Mouse (Mus musculus): ENCODE results near the gene Rgsl1. TPM values are rescaled to one million over a fixed set of nuclear protein-coding genes. Genes with fewer than 3 reads are reported as not detected.

The Rgsl1 gene
- total RNA-seq, 2 experiments from 2014 or later = 0.09 to 0.11 TPM

DNA sequence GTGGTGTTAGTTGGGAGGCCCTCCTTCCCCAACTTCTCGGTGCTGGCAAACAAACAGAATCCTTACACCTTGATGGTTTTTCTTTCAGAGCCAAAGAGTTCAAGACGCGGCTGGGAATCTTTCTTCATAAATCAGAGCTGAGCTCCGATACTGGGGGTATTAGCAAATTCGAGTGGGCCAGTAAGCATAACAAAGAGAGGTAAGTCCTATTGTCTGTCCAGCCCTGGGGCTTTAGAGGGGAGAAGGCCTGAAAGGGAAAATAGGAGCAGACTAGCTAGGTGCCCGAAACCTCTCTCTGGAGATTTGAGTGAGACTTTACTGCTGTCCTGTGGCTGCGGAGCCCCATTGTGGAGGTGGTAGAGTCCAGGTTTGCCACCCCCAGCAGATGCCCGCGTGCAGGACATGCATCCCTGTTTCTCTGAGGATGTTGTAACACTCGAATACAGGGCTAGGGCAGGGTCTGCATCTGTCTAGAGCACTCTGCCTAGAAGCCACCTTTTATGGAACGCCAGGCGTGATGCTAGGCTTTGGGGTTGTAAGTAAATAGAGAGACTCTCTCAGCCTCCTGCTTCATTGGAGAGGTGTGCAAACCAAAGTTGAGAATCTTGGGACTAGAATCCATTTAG, 103.1 kb downstream of the Rgsl1 start:
- no peak for DNase-seq (ENCODE audit: low spot score)

DNA sequence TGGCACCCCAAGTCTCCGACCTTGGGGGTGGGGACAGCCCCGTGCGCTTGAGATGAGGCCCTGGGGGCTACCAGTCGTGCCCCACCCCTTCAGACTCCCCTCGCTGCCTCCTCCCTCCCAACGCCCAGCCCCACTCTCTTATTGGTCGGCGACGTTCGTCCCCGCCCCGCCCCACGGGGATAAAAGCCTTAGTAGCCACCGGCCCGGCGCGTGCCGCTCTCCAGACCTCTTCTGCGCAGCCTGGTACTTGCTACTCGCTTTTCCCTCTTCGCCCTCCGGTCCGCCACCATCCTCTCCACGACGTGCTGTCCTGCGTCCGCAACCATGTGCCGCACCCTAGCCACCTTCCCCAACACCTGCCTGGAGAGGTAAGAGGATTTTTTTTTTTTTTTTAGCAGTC, 103.8 kb downstream of the Rgsl1 start, which contains the start of gene Rgs16:
Gene Rgs16 (plus strand): TSS at position 205 of the 400 bp plus-strand sequence.
- peak; percentile 80 for DNase-seq (ENCODE audit: low spot score)

DNA sequence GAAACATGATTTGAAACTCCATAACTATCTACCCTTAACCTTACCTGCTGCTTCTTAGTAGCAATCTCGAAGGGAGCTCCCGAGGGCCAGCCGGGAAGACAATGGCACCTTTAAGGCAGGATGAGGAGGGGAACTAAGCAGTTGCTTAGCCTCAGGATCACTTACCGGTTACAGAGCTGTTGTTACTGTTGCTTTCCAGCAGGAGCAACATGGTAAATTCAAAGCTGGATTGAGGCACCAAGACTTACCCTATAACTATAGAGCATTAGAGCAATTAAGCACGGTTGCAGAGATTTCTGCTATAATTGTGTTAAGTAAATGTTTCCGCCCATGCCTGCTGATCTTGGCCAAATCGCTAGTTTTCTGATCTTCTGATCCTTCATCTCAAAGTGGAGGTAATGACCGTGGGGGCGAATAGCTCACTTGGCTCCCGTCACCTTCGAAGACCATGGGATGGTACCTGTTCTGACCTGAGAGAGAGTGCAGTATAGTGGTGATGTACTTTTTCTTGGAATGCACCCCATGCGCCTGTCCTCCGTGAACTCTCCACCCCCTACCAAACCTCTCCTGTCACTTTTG, 104.4 kb downstream of the Rgsl1 start:
- no peak for DNase-seq (ENCODE audit: low spot score)

DNA sequence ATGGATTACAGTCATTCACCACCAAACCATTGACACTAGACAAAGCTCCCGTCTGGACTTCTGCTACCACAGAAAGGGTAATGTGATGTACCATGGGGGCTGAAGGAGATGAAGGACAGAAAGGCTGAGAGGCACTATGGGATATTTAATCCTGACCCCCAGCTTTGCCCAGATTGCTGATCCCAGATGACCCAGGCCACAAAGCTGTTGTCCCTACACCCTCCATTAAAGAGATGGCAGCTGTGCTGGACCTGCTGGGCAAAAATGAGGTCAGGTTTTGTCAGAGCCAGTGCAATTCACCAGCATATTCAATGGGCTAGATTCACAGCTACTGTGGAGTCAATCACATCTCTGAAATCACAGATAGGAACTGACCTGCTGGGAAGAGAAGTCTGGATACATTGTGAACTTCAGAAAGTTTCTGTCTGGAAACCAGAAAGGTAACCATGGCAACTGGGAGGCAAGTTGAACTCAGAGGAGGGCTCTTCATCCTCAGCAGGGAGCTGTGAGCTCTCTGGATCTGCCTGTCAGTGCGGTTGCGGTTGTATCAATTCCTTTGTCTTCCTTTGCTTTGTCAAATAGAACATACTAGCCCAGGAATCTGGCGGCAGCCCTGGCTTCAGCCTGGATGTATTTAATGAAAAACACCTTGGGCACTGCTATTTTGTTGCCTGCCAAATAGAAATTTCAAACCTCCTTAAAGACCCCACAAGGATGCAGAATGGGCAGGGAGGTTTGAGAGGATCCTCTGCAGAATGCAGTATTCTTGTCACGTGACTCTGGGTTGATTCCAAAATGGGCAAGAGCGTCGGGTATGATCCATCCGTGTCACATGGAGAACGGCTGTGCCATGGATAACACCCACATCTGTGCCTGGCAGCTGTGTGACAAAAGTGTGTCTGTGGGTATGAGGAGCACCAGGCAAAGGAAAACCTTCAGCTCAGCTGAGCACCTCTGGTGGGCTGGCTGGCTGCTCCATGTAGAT, 106.5 kb downstream of the Rgsl1 start:
- no peak for DNase-seq (ENCODE audit: low spot score)

DNA sequence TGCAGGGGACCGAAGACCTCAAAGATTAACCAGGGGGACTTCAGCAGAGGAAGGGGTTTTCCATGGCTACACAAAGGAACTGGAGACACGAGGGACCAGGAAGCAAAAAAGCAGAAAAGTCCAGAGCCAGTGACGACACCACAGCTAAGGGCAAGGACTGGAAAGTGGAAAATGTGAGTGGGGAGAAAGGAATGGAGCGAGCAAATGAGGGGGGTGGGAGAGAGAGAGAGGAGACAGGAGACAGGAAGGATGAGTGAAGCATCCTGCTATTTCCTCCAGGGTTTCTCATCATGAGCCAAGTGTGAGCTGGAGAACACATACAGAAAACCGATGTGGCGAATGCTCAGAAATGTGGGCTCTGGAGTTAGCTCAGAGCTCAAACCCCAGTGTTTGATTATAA, 107.8 kb downstream of the Rgsl1 start:
- no peak for DNase-seq (ENCODE audit: low spot score)

DNA sequence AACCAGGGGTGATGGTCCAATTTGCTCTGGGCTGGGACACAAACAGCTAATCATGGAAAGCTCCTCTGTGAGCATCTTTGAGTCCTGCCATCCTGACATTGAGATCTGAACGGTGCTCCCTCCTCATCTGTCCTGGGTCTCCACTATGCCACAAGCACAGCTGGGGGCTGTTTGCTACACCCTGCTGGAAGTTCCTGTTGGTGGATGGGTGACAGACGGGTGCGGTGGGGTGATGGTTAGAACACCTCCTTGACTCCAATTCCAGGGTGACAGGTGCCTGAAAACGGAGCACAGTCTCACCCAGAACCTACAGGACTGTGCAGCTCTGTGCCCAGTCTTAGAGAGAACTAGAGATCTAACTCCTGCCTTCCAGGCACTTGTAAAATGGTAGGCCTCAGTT, 109.1 kb downstream of the Rgsl1 start:
- DNase-seq (ENCODE audit: low spot score) = no peak

DNA sequence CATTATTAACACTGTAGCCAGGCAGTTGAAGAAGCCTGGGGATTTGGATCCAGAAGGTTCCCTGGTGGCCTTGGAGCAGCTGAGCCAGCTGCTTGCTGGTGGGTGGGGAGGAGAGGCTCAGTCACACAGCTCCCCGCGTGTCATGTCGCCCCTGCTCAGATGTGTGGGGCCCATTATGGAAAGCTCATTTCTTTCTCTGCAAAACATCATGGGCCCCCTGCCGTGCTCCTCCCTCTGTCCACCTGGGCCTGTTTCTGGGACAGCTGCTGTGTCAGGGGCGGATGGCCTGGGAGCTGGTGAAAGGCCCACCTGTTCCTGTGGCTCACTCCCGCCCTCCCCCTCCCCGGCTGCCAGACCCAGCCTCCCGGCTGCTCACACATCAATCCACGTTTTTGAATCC, 110.8 kb downstream of the Rgsl1 start:
- no peak for DNase-seq (ENCODE audit: low spot score)

DNA sequence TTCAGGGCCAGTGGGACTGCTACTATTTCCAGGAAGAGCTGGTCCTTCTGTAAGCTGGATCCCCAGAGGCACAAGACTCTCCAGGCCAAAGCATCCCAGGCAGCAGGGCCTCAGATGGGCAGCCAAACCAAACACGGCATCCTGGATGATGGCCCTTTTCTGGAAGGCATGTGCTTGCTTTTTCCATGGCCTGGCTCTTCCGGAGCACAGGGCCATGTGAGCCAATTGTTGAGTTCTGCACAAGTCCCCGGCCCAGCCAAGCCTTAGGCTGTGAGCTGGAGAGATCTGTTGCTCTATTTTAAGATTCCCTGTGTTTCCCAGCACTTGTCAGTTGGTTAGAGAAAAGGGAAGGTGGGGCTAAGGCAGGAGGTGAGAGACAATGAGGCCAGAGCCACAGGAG, 113.3 kb downstream of the Rgsl1 start:
- no peak for DNase-seq (ENCODE audit: low spot score)

DNA sequence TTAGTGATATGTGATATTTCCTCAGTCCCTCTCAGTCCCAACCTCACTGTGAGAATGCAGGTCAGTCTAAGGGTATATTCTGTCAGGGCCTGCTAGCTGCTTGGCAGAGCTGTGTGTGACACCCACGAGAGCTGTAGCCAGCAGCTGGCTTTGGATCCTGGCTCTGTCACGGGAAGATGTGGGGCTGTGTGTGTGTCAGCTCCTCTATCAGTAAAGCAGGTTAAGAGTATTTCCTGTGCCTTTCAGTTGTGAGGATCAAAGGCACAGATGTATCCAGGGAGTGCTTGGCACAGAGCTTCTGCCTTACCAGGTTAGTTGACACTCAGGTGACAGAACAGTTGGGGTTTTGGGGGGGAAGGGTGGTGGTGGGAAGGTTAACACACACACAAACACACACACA, 114.1 kb downstream of the Rgsl1 start:
- DNase-seq (ENCODE audit: low spot score) = no peak

Other genes with a start within 250 kb of the Rgsl1 start
- gene Rgs8, start 191.1 kb downstream of the Rgsl1 start, total RNA-seq (2021) = not detected
- gene Rgs16, start 103.8 kb downstream of the Rgsl1 start, total RNA-seq (2021) = under 1 TPM; 0.81 to 0.87 TPM
- gene Rnasel, start 94.7 kb downstream of the Rgsl1 start, total RNA-seq (2021) = 1 to 10 TPM in 1 of 2 experiments, under 1 TPM in 1; 0.87 to 1.5 TPM
- not detected for gene Teddm1b, start 30.2 kb upstream of the Rgsl1 start, total RNA-seq (2021)
- gene Teddm1a, start 47.6 kb upstream of the Rgsl1 start, total RNA-seq (2021) = not detected
- gene Glul, start 55.8 kb upstream of the Rgsl1 start, total RNA-seq (2021) = 100 to 1,000 TPM; 295 to 614 TPM
- 1 to 10 TPM; 1.5 to 2.5 TPM for gene Teddm2, start 56.1 kb upstream of the Rgsl1 start, total RNA-seq (2021)

Data from gastrocnemius, adult 18-20 months (tissue).